Mouse (Mus musculus) right cerebral cortex, adult 2 months (tissue): ENCODE data around the gene Rabl3.

Experiments
- DNase-seq, 2 experiments: peaks; one replicate each; pipeline ENCODE4 v3.0.0; 2021 to 2022; ENCODE audit warnings: low spot score in 2 of 2

Rabl3 gene

DNA sequence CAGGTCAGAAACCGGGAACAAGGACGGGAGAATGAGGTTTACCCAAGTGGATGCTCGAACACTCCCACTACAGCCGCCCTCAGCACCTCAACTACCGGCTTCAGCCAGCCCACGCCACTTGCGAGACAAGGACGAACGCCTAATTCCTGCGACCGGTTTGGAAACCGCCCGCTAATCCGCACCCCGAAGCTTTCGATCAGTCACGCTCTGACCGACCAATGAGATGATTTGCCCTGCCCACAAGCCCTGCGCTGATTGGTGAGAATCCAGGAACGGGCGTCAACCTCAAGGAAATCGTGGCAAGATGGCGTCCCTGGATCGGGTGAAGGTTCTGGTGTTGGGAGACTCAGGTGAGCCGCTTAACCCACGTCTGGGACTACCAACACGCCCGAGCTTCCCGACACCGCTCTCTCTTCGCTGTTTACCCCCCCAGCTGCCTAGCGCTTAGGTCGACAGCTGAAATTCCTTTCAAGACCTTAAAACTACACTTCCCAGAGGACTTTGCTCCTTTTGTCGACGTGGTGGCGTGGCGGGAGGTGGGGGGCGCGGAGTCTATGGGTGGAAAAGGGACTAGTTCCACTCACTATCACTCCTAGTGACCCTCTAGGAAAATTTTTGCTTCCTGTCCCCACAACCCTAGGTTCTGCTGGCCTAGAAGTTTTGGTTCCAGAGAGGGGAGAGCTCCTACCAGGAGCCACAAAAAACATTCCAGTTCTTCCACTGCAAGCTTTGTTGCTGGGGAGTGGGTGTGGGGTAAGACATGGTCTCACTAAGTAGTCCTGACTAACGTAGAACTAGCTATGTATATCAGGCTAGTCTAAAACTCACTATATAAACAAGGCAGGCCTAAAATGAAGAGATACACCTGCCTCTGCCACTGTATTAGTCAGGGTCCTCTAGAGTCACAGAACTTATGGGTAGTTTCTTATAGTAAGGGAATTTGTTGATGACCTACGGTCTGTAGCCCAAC is at the start of gene Rabl3, which contains the start of gene Gtf2e1:
Gene Rabl3 (plus strand): TSS at position 275 of the 970 bp plus-strand sequence.
Gene Gtf2e1 (minus strand): TSS at position 179 of the 970 bp plus-strand sequence.
- peak; percentile 99 for DNase-seq

DNA sequence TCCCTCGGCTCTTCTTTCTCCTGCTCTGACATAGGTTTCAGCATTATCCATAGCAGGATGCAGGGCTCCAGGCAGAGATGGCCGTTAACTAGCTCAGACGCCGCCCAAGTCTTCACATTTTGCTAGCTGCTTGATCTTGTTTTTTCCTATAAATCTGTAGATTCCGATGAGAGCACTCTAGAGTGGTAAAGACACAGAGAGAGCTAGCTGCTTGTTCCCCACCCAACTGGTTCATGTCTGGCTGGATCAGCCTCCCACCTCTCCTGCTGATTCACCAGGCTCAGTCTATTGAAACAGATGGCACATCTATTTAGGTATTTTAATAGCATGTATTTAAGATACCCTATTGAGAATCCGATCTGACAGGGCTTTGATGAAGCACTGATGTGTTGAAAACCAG is 44.7 kb upstream of the Rabl3 start:
- DNase-seq: peak; percentile 56 to 58

DNA sequence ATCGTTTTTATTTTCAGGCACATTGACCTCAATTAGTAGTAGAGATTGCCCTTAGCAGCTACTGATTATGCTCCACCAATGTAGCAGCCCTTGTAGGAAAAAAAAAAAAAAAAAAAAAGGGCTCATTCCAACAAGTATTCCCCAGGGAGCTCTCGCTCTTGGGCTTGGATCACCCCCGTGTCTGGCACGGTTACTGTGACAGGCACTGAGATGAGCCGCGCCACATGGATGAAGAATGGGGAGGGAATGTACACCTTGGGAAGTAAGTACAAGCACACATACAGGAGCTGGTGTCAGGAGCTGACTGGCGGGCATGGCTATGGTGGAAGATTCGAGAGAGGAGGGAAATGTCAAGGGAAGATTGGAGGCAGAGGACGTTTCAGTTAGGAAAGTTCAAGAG is 41.1 kb upstream of the Rabl3 start:
- no peak for DNase-seq

DNA sequence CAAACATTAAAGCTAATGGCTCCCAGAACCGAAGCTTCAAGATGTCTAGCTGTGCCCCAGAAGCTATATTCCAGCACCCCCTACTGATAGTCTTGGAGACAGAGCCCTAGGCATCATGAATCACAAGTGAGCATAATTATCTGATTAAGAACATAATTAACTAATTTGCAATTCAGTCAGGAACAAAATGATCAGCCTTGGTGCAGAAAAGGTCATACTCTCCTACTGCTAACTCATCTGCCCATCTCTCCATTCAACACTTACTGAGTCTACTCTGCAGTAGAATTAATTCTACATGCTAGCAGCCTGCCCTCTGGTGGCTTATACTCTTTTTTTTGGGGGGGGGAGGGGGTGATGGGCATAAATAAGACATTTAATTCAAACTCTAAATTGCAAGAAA is 35.2 kb upstream of the Rabl3 start:
- DNase-seq: no peak

DNA sequence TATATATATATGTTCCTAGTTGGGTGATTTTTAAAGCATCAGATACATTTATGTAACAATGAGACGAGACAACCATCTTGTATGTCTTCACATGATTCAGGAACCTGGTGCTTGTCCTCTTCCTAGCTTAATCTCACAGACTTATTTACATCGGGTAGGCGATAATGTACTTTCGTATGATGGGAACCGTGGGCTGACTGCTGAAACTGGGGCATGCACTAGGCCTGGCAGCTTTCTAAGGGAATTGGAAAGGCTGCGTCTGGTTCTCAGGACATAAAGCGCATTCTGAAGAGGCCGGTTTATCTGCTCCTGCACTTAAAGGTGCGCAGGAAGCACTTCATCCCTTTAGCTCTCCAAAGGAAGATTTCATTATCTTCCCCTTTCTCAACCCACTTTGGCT is 32.9 kb upstream of the Rabl3 start:
- peak in 1 of 2 experiments; percentile 33 for DNase-seq

DNA sequence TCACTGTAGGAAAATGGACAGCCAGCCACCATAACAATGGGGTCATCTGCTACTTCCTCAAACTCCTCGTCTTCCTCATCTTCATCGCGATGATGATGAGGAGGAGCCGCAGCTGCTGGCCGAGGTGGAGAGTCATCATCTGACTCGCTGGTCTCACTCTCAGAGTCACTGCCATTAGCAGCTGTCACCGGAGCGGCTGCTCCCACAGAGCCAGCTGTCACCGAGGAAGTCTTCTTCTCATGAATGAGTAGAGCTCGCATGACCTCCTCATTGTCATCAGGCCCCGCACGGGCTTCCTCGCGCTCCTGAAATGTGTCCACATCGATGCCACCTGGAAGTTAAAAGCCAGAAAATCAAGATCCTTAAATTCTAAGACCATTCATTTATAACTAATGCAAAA is 28.2 kb upstream of the Rabl3 start:
- no peak for DNase-seq

DNA sequence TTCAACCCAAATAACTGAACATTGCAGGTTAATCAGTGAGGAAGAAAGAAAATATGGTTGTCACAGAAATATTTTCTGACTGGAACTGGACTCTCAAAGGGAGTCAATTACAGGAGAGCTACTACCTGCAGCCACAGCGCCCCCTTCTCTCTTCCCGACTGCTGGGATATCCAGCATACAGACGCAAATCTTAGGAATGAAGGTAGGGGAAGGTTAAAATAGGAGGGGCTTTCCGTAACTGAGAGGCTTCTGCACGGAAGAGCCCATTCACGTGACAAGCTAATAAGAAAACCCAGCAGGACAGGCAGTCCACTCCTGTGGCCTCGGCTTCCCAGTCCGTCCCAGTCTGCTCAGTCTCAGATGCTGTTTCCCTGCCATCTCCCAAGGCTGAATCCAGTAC is 25.0 kb upstream of the Rabl3 start:
- DNase-seq: no peak

DNA sequence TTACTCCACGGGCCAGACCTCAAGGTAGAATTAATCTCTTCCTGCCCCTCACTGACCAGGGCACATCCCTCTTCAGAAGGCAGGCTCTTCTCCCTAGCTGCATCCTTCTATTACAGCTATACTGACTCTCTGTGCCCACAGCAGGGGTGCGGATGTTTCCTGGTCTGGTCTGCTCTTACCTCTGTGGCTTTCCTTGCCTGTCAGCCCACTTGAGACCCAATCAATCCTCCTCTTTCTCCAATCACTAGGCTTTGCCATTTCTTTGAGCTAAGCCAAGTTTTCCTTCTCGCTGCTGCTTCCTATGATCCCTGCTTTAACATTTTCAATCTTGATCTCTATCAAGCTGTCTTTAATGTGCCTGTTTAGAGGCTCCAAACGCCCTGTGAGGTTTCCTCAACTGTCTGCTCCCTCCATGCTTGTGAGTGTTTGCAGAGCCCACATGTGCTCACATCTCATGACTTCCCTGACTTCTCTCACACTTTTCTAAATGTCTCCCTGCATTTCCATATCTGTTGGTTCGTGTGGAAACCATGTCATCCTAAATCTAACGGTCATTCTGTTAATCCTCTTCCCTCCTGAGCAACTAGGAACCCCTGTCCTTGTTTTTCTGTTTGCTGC is 23.2 kb upstream of the Rabl3 start:
- no peak for DNase-seq

DNA sequence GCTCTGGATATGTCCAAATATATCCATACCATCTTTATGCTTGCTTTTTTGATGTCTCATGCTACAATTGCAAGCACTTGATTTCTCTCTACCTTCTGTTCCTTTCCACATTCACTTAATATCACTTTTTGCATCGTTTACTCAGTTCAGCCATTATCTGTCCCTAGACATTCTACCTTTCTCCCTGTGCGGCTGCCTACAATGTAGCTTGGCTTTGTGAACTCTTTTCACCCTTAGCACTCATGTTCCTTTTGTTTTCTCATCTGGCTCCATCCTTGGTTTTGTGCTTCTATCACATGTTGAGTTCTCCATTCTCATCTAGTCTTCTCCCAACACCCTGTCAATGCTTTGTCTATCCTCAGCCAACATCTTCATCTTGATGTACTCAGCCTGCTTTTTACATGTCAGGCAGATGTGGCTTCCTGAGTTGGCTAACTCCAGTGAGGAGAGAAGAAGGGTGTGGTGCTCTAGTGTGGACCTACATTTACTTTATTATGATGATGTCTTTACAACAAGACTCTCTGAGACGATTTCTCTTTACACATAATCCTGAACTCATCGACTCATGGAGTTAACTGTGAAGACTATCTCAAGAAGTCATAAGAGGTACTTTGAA is 22.0 kb upstream of the Rabl3 start:
- DNase-seq: no peak

DNA sequence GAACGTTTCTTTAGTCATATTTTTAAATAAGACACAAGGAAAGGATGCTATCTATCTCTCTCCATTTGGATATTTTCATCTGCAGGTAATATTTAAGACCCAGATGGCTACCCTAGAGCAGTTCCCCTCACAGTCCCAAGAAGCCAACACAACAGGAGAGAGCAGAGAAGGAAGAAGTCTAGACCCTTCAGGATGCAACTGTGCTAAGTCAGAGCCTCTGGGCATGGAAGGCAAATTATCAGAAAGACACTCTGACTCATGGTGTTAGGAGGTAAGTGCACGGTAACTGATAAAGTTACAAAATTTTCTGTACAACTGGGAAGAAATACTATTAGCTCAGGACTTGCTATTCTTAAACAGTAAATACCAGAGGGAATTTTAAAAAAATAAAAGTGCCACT is 21.0 kb upstream of the Rabl3 start:
- DNase-seq: no peak

DNA sequence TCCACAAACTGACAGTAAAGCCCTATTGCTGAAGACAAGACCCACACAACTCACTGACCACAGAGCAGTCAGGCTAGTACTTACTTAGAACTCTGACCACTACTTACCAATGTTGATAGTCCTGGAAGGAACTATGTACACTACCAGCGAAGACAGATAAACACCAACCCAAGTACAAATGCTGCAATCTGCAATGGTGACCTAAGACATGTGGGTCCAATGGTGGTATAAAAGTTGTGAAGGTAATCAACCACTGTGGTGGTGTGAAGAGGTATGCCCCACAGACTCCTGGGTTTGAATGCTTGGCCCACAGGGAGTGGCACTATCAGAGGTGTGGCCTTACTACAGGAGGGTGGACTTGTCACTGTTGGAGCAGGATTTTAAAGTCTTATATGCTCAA is 20.0 kb upstream of the Rabl3 start:
- DNase-seq: no peak

DNA sequence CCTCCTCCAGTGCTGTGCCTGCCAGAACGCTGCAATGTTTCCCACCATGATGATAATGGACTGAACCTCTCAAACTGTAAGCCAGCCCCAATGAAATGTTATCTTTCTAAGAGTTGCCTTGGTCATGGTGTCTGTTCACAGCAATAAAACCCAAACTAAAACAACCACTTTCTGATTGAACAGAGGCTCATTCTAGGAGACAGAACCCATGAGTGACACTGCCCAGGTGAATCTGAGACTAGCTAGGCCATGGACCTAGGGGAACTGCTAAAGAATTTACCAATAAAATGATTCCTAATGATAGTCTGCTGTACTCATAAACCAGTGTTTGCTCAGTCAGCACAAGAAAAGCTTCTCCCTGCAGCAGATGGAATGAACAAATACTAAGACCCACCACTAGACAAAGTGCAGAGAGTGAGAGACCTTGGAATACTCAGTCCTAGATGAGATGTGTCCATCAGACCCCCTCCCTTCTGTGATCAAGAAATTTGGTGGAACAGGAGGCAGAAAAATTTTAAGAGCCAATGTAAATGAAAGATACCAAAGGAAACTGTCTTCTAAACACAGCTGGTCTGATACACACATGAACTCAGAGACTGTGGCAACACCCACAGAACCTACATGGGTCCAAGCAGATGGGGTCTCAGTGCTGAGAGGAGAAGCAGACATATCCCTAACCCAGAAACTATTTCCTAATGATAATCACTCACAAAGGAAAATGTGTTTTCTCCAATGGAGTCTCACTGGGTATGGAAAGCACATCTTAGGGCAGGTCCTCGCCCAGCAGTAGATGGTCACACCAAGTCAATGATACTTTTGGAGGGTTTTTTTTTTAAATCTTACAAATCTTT is 19.3 kb upstream of the Rabl3 start:
- no peak for DNase-seq

DNA sequence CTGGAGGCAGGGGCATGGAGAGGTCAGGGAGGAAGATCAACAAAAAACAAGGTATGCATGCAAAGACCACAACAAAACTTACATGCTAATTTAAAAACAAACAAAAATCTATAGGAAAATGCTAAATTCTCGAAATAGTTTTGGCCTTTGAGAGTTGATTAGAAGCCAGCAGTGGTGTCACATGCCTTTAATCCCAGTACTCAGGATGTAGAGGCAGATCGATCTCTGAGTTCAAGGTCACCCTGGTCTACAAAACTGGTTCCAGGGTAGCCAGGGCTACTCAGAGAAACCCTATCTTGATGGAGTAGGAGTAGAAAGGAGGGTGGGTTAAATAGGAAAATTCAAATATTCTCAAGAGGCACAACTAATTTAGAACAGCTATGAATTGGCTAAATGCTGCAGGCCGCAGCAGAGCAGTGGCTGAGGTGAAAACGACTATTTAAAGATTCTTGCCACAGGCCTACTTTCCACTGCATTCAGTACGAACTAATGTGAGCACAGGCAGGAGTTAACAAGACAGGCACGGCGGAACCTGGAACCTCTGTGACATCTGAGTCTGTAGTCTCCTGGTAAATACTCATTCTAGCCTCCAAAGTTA is 17.5 kb upstream of the Rabl3 start:
- DNase-seq: no peak

DNA sequence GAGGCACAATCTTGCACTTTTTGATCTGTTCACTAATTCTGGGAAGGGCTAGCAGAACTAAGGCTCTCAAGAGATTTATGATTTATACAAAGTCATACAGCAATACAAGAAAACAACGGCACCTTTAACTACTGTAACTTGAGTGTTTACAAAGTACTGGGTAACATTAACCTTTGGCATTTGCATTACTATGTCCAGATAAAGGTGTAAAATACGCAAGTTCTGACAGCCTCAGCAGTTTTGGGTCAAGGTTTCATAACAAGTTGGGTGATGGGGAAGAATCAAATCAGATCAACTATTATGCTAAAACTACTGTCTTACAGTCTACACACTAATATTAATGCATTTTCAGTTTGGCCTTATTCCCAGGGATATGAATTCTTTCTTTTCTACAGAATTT is 14.6 kb upstream of the Rabl3 start:
- no peak for DNase-seq

DNA sequence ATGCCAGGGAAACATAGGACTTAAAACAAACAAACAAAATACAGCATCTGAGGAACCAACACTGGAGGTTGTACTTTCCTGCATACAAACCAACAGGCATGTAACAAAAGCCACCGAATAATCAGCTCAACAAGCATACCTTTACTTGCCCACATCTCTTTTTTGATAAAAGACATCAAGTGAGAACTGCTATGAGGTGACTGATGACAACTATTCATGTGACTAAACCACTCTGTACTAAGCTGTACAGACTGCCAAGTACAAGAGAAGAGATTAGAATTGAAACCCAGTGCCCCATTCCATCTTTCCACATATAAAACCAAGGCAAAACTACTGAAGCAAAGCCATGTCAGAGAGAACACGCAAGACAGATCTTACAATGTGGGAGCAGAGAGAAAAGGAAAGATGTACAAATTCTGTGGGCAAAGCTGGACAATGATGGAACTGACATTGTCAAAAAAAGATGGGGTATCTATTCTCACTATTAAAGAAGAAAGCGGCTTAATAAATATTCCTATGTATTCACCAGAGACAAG is 12.9 kb upstream of the Rabl3 start:
- no peak for DNase-seq

DNA sequence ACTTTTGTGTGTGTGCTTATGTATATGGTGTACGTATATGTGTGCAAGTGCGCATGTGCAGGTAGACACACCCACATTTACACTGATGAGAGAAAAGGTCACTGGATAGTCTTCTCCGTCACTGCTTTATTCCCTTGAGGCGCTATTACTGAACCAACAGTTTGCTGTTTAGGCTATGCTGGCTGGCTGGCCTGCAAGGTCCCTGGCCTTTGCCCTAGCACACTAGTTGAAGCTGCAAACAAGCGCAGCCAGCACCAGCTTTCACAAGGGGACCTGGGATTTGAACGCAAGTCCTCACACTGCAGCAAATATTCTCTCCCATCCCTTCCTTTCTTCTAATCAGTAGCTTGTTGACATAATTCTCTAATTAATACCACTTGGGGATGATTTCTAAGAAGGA is 9.5 kb upstream of the Rabl3 start:
- DNase-seq: no peak

DNA sequence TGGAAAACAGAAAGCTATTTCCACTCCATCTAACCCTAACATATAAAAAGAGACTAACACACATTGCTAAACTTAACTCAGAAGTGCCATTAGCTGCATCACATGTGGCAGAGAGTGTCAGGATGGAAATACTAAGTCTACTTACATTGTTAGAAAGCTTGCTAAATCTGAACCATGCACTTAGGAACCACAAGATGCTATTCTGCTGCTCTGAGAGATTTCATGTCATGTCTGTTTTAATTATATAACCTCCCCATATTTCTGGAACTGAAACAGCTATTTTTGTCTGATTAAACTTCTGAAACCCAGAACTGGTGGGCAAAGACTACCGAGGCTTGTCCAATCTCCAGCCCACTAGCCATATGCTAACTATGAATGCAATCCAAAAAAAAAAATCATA is 7.6 kb upstream of the Rabl3 start:
- DNase-seq: no peak

DNA sequence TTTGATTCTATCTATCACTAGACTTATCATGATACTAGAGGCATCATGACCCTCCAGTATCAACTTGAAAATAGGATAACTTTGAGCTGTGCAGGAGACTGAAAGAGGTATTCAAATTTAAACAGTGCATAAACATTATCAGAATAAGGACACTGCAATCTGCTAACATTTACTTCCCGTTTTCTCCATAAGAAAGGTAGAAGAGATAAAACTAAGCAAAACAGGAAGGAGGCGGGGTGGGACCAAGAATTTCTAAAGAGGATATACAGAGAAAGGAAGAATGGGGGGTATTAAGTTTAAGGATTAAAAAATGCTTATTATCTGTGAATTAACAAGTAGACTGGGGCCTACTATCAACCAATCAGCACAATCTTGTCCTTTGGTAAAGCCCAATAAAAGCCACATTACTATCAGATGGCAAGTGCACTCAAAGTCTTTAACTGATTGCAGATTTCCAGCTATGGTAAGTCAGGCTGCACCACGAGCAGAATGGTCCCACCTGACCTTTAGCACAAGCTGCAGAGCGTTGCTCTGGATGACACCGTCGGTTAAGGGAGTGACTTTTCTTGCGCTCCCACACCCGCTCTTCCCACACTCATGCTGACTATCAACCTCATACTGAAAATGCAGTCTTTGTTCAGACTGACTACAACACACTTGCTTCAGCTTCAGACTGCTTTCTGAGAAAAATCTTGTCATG is 6.2 kb upstream of the Rabl3 start:
- no peak for DNase-seq

DNA sequence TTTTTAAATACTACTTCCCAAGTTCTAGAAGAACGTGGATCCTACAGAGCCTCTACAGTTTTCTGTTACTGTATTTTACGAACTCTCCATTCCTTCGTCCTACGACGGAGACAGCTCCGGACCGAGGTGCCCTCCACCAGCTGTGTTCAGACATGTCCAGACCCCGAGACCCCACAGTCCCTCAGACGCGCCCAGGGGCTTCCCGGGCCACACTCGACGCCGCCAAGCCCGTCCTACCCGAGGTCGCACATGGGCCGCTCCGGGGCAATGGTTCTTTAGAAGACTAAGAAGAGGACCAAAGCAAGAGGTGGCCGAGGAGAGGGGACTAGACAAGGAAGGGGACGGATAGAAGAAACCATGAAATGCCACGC is 460 bp upstream of the Rabl3 start:
- no peak for DNase-seq

DNA sequence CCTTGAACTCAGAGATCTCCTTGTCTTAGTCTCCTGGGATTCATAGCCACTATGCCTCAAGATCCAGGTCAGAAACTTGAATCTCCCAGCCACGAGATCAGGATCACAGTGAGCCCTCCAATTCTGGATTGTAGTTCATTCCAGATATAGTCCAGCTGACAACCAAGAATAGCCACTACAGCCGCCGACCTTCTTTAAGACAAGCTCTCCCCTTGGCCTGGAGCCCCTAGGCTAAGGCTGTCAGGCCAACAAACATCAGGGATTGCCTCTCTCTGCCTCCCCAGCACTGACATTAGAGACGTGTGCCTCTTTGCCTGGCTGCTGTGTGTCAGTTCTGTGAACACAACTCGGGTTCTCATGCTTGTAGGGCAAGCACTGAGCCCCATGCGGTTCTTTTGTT is 1.1 kb downstream of the Rabl3 start:
- DNase-seq: no peak

DNA sequence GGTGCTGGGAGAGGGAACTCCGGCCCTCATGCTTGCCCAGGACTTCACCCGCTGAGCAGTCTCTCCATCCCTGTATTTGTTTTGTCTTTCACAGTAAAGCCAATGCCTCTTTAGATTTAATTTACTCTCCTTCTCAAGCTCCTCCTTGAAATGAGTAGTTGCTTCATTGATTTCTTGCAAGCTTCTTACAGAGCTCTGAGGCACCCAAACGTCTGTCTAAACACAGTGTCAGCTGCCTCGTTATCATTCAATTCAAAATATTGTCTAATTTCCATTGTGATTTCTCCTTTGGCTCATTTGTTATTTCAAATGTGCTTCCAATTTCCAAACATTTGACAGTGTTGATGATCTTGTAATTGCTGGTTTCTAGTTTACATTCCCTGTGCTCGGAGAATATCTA is 6.6 kb downstream of the Rabl3 start:
- DNase-seq: no peak
